Mouse (Mus musculus) CH12.LX (cell line): ENCODE measurements at regions not wholly inside any gene's neighbourhood (a gene's known extent, or its start where the extent isn't known, plus 50 kb on each side); places are given as distances from the start of the nearest gene placed in this dataset.

ENCODE experiments used
- CTCF ChIP-seq, 2 experiments: IDR thresholded peaks in 1 of 2; conservative IDR thresholded peaks in 1 of 2; 2 replicates each; pipeline ENCODE4 v1.5.1; 2011 to 2012; ENCODE audit warnings: low read depth in 2 of 2, low read length in 2 of 2, improper control_type of control experiment in 1 of 2, inconsistent platforms in 1 of 2, mild to moderate bottlenecking in 1 of 2, moderate library complexity in 1 of 2
- EP300 ChIP-seq: IDR thresholded peaks from 2 replicates; pipeline ENCODE4 v1.6.1; 2011; ENCODE audit warnings: low read length, improper control_type of control experiment
- ETS1 ChIP-seq: conservative IDR thresholded peaks from 2 replicates; pipeline ENCODE4 v1.6.1; 2012; ENCODE audit warnings: low read depth, mild to moderate bottlenecking, inconsistent platforms, low read length, improper control_type of control experiment, moderate library complexity
- GABPA ChIP-seq: IDR thresholded peaks from 2 replicates; pipeline ENCODE4 v1.6.1; 2012; ENCODE audit warnings: low read depth, low read length, improper control_type of control experiment, inconsistent platforms; ENCODE audit not compliant: insufficient replicate concordance
- MXI1 ChIP-seq: IDR thresholded peaks from 2 replicates; pipeline ENCODE4 v1.6.1; 2011; ENCODE audit warnings: mild to moderate bottlenecking, low read depth, low read length, improper control_type of control experiment
- MYC ChIP-seq: IDR thresholded peaks from 2 replicates; pipeline ENCODE4 v1.6.1; 2011; ENCODE audit warnings: low read depth, mild to moderate bottlenecking, improper control_type of control experiment, low read length
- NRF1 ChIP-seq: IDR thresholded peaks from 2 replicates; pipeline ENCODE4 v1.6.1; 2014; ENCODE audit warnings: low read depth, mild to moderate bottlenecking, inconsistent platforms, low read length, improper control_type of control experiment, moderate library complexity
- POLR2A ChIP-seq: IDR thresholded peaks from 2 replicates; pipeline ENCODE4 v1.6.1; 2011; ENCODE audit warnings: low read depth, mild to moderate bottlenecking, improper control_type of control experiment, low read length
- TBP ChIP-seq: conservative IDR thresholded peaks from 2 replicates; pipeline ENCODE4 v1.6.1; 2011; ENCODE audit warnings: low read depth, low read length, improper control_type of control experiment
- USF2 ChIP-seq: conservative IDR thresholded peaks from 2 replicates; pipeline ENCODE4 v1.6.1; 2011; ENCODE audit warnings: low read depth, low read length, improper control_type of control experiment
- ZKSCAN1 ChIP-seq: IDR thresholded peaks from 2 replicates; pipeline ENCODE4 v1.6.1; 2012; ENCODE audit warnings: low read depth, inconsistent platforms, low read length, improper control_type of control experiment, borderline replicate concordance

GRCm38 (mm10) chr13:52275196-52275595 is 255.9 kb downstream of the Diras2 start:
- no peak for TF ChIP-seq USF2
- TF ChIP-seq ETS1, result no peak
- no peak for TF ChIP-seq CTCF (conservative IDR thresholded peaks at IDR 0.05 in 1 of 2, IDR thresholded peaks at IDR 0.05 in 1 of 2; ENCODE audit: low read depth in 2 of 2, low read length in 2 of 2)
- no peak for TF ChIP-seq ZKSCAN1
- no peak for TF ChIP-seq MXI1
- no peak for TF ChIP-seq POLR2A
- TF ChIP-seq GABPA, result no peak
- no peak for TF ChIP-seq EP300
- TF ChIP-seq NRF1, result no peak
- no peak for TF ChIP-seq TBP
- TF ChIP-seq MYC, result no peak
